In the genomic region with DNA sequence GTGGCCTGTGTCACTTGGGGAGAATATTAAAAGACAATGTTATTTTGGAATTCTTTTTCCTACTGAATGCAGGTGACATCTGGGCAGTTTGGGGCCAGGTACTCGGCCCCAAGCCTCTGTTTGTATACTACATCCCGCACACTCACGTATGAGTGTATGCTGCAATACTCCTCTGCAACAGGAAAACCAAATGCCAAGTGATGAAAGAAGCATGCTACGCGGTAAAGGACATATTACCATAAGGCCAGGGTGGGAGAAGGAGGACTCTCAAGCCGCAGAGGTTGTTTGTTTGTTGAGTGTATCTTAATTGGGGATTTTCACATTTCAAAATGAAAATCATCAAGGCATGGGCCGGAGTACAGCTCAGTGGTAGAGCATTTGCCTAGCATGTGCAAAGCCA, we compare ENCODE assay signal across 26 mouse cellular contexts. TPM values are rescaled to one million over a fixed set of nuclear protein-coding genes. Genes with fewer than 3 reads are reported as not detected.
DNase-seq lines count a peak whose midpoint lies in the region; ATAC-seq lines count a peak whose summit lies in the region.
"Had no signal": no experiment of that assay in that cellular context is flagged by ENCODE, and none has a peak within 500 bp of the region (broad histone marks: within the 10 kb centered on the region; RNA-seq: fewer than 3 reads in every experiment).

No protein-coding gene starts in this region.

- H3K36me3 ChIP-seq in heart, embryonic 11.5 days (ENCODE audit: control insufficient read depth, insufficient read depth, low read length): no peaks in the 10 kb centered on the region
- no peaks in the 10 kb centered on the region for H3K36me3 ChIP-seq in lung, embryonic 15.5 days
- no peaks in the 10 kb centered on the region for H3K36me3 ChIP-seq in intestine, embryonic 16.5 days (ENCODE audit: control insufficient read depth, insufficient read depth, low read length)
- H3K36me3 ChIP-seq in stomach, embryonic 15.5 days: no peaks in the 10 kb centered on the region
- no peaks in the 10 kb centered on the region for H3K36me3 ChIP-seq in forebrain, embryonic 14.5 days (ENCODE audit: control insufficient read depth, insufficient read depth, low read length)
- H3K36me3 ChIP-seq: embryonic facial prominence, embryonic 15.5 days; limb, embryonic 15.5 days; midbrain, embryonic 10.5 days had no signal

- intact Hi-C loops in heart, postnatal 10 days (cut with DNase I): no loop called here

- no peaks in the 10 kb centered on the region for H3K9me3 ChIP-seq in heart, embryonic 11.5 days (replicated peaks; ENCODE audit: control insufficient read depth, low read length)
- H3K9me3 ChIP-seq in lung, embryonic 15.5 days: no peaks in the 10 kb centered on the region
- no peaks in the 10 kb centered on the region for H3K9me3 ChIP-seq in intestine, embryonic 16.5 days (ENCODE audit: control insufficient read depth, low read length)
- H3K9me3 ChIP-seq in stomach, embryonic 15.5 days: no peaks in the 10 kb centered on the region
- H3K9me3 ChIP-seq in forebrain, embryonic 14.5 days (replicated peaks; ENCODE audit: control insufficient read depth, low read length): no peaks in the 10 kb centered on the region
- H3K9me3 ChIP-seq: embryonic facial prominence, embryonic 15.5 days; limb, embryonic 15.5 days; midbrain, embryonic 10.5 days had no signal

- 0 out of 2 replicates have a peak, but pooled peaks cover 4% of the 10 kb centered on the region for H3K4me1 ChIP-seq in heart, embryonic 11.5 days (ENCODE audit: control insufficient read depth, insufficient read depth, low read length)
- H3K4me1 ChIP-seq in lung, embryonic 15.5 days: 0 out of 2 replicates have a peak, but pooled peaks cover 18% of the 10 kb centered on the region
- peaks cover 26% of the 10 kb centered on the region for H3K4me1 ChIP-seq in intestine, embryonic 16.5 days (ENCODE audit: control insufficient read depth, insufficient read depth, low read length)
- 0 out of 2 replicates have a peak, but pooled peaks cover 7% of the 10 kb centered on the region for H3K4me1 ChIP-seq in stomach, embryonic 15.5 days
- H3K4me1 ChIP-seq in forebrain, embryonic 14.5 days (ENCODE audit: control insufficient read depth, insufficient read depth, low read length): no peaks in the 10 kb centered on the region
- H3K4me1 ChIP-seq: limb, embryonic 15.5 days had no signal

- no peak overlapping the region for H3K9ac ChIP-seq in heart, embryonic 11.5 days (ENCODE audit: low read depth, low read length)
- H3K9ac ChIP-seq in lung, embryonic 15.5 days: no peak overlapping the region
- 0 out of 2 replicates have a peak overlapping the region, but pooled peaks have one; percentile 25 for H3K9ac ChIP-seq in intestine, embryonic 16.5 days (ENCODE audit: low read depth, low read length)
- H3K9ac ChIP-seq in stomach, embryonic 15.5 days: no peak overlapping the region
- H3K9ac ChIP-seq in forebrain, embryonic 14.5 days (ENCODE audit: low read length): no peak overlapping the region
- H3K9ac ChIP-seq: embryonic facial prominence, embryonic 15.5 days; forebrain, postnatal 0 days; limb, embryonic 15.5 days; liver, embryonic 14.5 days had no signal

- peak overlapping the region; percentile 21; the same call in 1 of the 2 replicates for H3K4me2 ChIP-seq in heart, embryonic 11.5 days
- H3K4me2 ChIP-seq in lung, embryonic 15.5 days: peak overlapping the region; percentile 3; the same call in 1 of the 2 replicates
- no peak overlapping the region for H3K4me2 ChIP-seq in intestine, embryonic 16.5 days (ENCODE audit: low read depth, low read length)
- no peak overlapping the region for H3K4me2 ChIP-seq in stomach, embryonic 15.5 days
- H3K4me2 ChIP-seq in forebrain, embryonic 14.5 days (ENCODE audit: low read length): no peak overlapping the region
- H3K4me2 ChIP-seq: embryonic facial prominence, embryonic 15.5 days; limb, embryonic 15.5 days had no signal

- DNase-seq in heart, postnatal 10 days: no peak
- DNase-seq in lung, postnatal 10 days: no peak
- DNase-seq in forebrain, embryonic 14.5 days (ENCODE audit: low spot score): no peak
- no peak for DNase-seq in left cerebral cortex, adult 8-10 months (ENCODE audit: low spot score in 2 of 2)
- DNase-seq: adrenal gland, postnatal 25 days; cerebellum, adult 8-10 months; cerebellum, postnatal 36 days; forebrain, postnatal 0 days; gastrocnemius, postnatal 25 days; kidney, adult 9 months; kidney, postnatal 36 days; layer of hippocampus, adult 9-11 months; left cerebral cortex, postnatal 4 days; thymus, postnatal 36 days had no signal

- H3K27me3 ChIP-seq in heart, embryonic 11.5 days (ENCODE audit: control insufficient read depth, insufficient read depth, low read length): 0 out of 2 replicates have a peak, but pooled peaks cover 3% of the 10 kb centered on the region
- H3K27me3 ChIP-seq in lung, embryonic 15.5 days: no peaks in the 10 kb centered on the region
- no peaks in the 10 kb centered on the region for H3K27me3 ChIP-seq in intestine, embryonic 16.5 days (replicated peaks; ENCODE audit: control insufficient read depth, insufficient read depth, low read length)
- no peaks in the 10 kb centered on the region for H3K27me3 ChIP-seq in stomach, embryonic 15.5 days (replicated peaks)
- H3K27me3 ChIP-seq in forebrain, embryonic 14.5 days (replicated peaks; ENCODE audit: control insufficient read depth, insufficient read depth, low read length): no peaks in the 10 kb centered on the region
- H3K27me3 ChIP-seq: embryonic facial prominence, embryonic 15.5 days had no signal

- WGBS in heart, embryonic 11.5 days (ENCODE audit: insufficient replicate concordance): 78% methylated on average over 7 of the region's 7 CpGs
- whole genome bisulfite sequencing in lung, embryonic 15.5 days: 62% methylated on average over 7 of the region's 7 CpGs
- WGBS in intestine, embryonic 16.5 days: 81% methylated on average over 7 of the region's 7 CpGs
- 80% methylated on average over 7 of the region's 7 CpGs for WGBS in stomach, embryonic 15.5 days
- WGBS in forebrain, embryonic 14.5 days: 92% methylated on average over 7 of the region's 7 CpGs

- H3K27ac ChIP-seq in heart, embryonic 11.5 days (ENCODE audit: low read depth, low read length): no peak overlapping the region
- H3K27ac ChIP-seq in lung, embryonic 15.5 days: peak overlapping the region; percentile 82
- peak overlapping the region; percentile 76 for H3K27ac ChIP-seq in intestine, embryonic 16.5 days (ENCODE audit: low read length)
- H3K27ac ChIP-seq in stomach, embryonic 15.5 days: peak overlapping the region; percentile 72
- no peak overlapping the region for H3K27ac ChIP-seq in forebrain, embryonic 14.5 days (ENCODE audit: low read depth, low read length)
- H3K27ac ChIP-seq: embryonic facial prominence, embryonic 15.5 days; heart, adult 2 months; left cerebral cortex, adult 2 months; limb, embryonic 15.5 days; liver, embryonic 14.5 days; midbrain, embryonic 10.5 days had no signal

- no peak for ATAC-seq in heart, embryonic 11.5 days (replicated peaks; ENCODE audit: insufficient number of reproducible peaks, low FRiP score, low TSS enrichment)
- ATAC-seq in lung, embryonic 15.5 days (ENCODE audit: borderline replicate concordance, extremely low read depth, low FRiP score, low TSS enrichment): no peak
- ATAC-seq in intestine, embryonic 16.5 days: no peak
- ATAC-seq in stomach, embryonic 15.5 days (ENCODE audit: insufficient read depth, low FRiP score, low read depth): no peak
- no peak for ATAC-seq in forebrain, embryonic 14.5 days
- ATAC-seq: forebrain, postnatal 0 days; midbrain, embryonic 16.5 days had no signal

- H3K4me3 ChIP-seq in heart, embryonic 11.5 days (ENCODE audit: low read depth, low read length): no peak overlapping the region
- H3K4me3 ChIP-seq in lung, embryonic 15.5 days: no peak overlapping the region
- H3K4me3 ChIP-seq in intestine, embryonic 16.5 days (ENCODE audit: low read length): no peak overlapping the region
- H3K4me3 ChIP-seq in stomach, embryonic 15.5 days (replicated peaks): no peak overlapping the region
- no peak overlapping the region for H3K4me3 ChIP-seq in forebrain, embryonic 14.5 days (ENCODE audit: low read depth, low read length)
- H3K4me3 ChIP-seq: embryonic facial prominence, embryonic 15.5 days; heart, adult 2 months; left cerebral cortex, adult 2 months; limb, embryonic 15.5 days; midbrain, embryonic 10.5 days; myocyte had no signal

RNA-seq across cellular contexts. Expression of gene Hes1, which starts 17.2 kb away (rescaled TPM):
- 29.1 and 30.3 TPM in 2 replicates for polyA plus RNA-seq in heart, embryonic 11.5 days (2014; fragmentation: Nextera tagmentation; extraction: Ambion mirVana)
- 10 to 100 TPM; 49.0 to 58.4 TPM for total RNA-seq in heart, postnatal 10 days (2021)
- 47.1 and 49.2 TPM in 2 replicates for polyA plus RNA-seq in lung, embryonic 15.5 days (2015; fragmentation: Nextera tagmentation; extraction: Ambion mirVana)
- 25.9 and 36.1 TPM in 2 replicates for polyA plus RNA-seq in intestine, embryonic 16.5 days (2015; fragmentation: Nextera tagmentation; extraction: Ambion mirVana)
- polyA plus RNA-seq in stomach, embryonic 15.5 days (2015; fragmentation: Nextera tagmentation; extraction: Ambion mirVana): 64.4 and 67.1 TPM in 2 replicates
- polyA plus RNA-seq in forebrain, embryonic 14.5 days (2014; fragmentation: Nextera tagmentation; extraction: Ambion mirVana): 15.2 and 20.5 TPM in 2 replicates
- total RNA-seq in left cerebral cortex, adult 8-10 months (2022): 10 to 100 TPM; 18.0 to 23.5 (median 18.5) TPM

Comparison
In these comparisons a context has a peak if more than half of its experiments do, and no peak if none do; other contexts are left out.
1. H3K27ac ChIP-seq: peak in lung, embryonic 15.5 days (single experiment), intestine, embryonic 16.5 days (single experiment) and stomach, embryonic 15.5 days (single experiment); none in heart, embryonic 11.5 days (single experiment) and forebrain, embryonic 14.5 days (single experiment).
2. H3K4me2 ChIP-seq: peak in heart, embryonic 11.5 days (single experiment) and lung, embryonic 15.5 days (single experiment); none in intestine, embryonic 16.5 days (single experiment), stomach, embryonic 15.5 days (single experiment) and forebrain, embryonic 14.5 days (single experiment).